Mouse (Mus musculus) neutrophil, adult 59 days (primary cell): ENCODE measurements around the gene Rims1. TPM values are rescaled to one million over a fixed set of nuclear protein-coding genes. Genes with fewer than 3 reads are reported as not detected.

Experiments used
- total RNA-seq, 2 experiments: library from RNA; stranded (reverse); gene quantifications; 1 replicate in 1 of 2; 2 replicates in 1 of 2; pipeline ENCODE4 v1.2.4; 2023

Rims1 gene
- not detected for total RNA-seq

GRCm38 (mm10) chr1:22805726-22806625 is at the start of gene Rims1:
Gene Rims1, minus strand, starts transcription at chr1:22805994.

